Mouse (Mus musculus): ENCODE results near the gene Trim60. TPM values are rescaled to one million over a fixed set of nuclear protein-coding genes. Genes with fewer than 3 reads are reported as not detected.
"Not testable (repeated sequence)": the region's sequence is repeated elsewhere in the genome, so short reads cannot be mapped to it uniquely, and the experiment has no call there.

Gene Trim60
- polyA plus RNA-seq, 1 experiment from 2014 or later: not detected

DNA sequence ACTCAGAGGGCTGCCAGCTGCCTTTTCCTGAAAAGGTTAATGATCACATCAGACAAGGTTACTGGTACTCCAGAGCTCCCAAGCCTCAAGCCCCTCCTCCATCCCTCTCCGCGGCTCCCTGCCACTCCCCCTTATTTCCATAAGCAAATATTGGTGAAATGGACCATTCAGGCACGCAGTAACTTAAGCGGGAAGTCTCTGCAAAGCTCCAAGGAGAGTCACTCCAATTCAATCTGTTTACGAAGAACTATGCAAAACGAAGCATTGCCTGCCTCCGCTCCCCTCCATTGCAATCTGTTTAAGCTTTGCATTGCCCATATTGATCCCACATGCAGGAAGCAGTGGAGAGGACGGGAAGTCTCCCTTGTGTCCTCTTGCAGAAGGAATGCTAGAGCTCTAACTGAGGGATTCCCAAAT lies 18.7 kb upstream of the Trim60 start, which contains the start of gene Apela:
Apela (minus strand) TSS at position 220 of the 417 bp plus-strand sequence.
- Histone ChIP-seq H3K27ac (replicated peaks) (no peak within 1 kb of the TSS), H3K4me2 (peak within 1 kb of the TSS; percentile 59), H3K9ac (peak within 1 kb of the TSS; percentile 49; the same call in 1 of the 2 replicates), H3K4me3 (peak within 1 kb of the TSS; percentile 34), H3K4me1 (replicated peaks) (peaks cover 37% of the 10 kb centered on the region), H3K9me3 (no peaks in the 10 kb centered on the region), H3K27me3 (no peaks in the 10 kb centered on the region), H3K36me3 (no peaks in the 10 kb centered on the region)
- WGBS: under 1% methylated on average over 8 of the region's 8 CpGs
- peak; percentile 70 for ATAC-seq (ENCODE audit: low read depth)

DNA sequence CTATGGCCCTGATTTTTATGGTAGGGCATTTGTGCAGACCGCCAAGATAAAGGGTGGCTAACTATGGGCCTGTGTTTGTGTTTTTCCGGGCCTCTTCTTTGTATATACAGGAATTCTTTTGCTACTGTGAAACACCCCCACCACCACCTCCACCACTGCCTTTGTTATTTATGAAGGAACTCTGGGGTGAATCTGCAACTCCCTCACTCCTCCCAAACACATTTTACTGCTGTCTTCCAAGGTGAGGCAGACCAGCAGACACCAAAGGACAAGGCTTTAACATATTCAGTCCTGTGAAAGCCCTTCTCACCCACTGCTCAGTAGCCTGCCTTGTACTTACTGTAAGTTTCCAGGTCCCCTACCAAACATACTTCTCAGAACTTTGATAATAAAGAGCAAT lies 15.8 kb upstream of the Trim60 start:
- Histone ChIP-seq H3K4me1 (replicated peaks) (peaks cover 37% of the 10 kb centered on the region), H3K4me2 (no peak overlapping the region), H3K4me3 (no peak overlapping the region), H3K36me3 (no peaks in the 10 kb centered on the region), H3K27me3 (no peaks in the 10 kb centered on the region), H3K9me3 (no peaks in the 10 kb centered on the region), H3K9ac (no peak overlapping the region), H3K27ac (replicated peaks) (no peak overlapping the region)
- 9% methylated on average over 2 of the region's 2 CpGs for WGBS
- ATAC-seq (ENCODE audit: low read depth): no peak

DNA sequence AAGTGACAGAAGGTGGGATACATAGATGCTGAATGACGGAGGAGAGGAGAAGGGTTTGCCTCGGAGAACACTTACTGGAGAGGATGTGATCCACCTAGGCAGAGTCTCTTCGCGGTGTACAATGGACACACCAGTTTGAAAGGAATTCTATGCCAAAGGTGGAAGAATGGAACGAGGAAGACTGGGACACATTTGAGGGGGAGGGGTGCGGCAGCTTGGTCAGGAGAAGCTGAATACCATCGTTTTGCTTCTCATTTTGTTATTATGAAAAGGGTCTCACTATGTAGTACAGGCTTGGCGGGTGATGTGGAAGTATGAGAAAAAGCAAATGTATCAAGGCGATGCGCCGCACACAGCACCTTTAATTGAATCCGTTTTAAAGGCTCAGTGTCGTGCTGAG lies 14.7 kb upstream of the Trim60 start:
- Histone ChIP-seq H3K27ac (replicated peaks) (no peak overlapping the region), H3K4me3 (no peak overlapping the region), H3K36me3 (no peaks in the 10 kb centered on the region), H3K4me1 (replicated peaks) (peaks cover 37% of the 10 kb centered on the region), H3K4me2 (no peak overlapping the region), H3K27me3 (no peaks in the 10 kb centered on the region), H3K9me3 (no peaks in the 10 kb centered on the region), H3K9ac (no peak overlapping the region)
- 82% methylated on average over 13 of the region's 13 CpGs for whole genome bisulfite sequencing
- ATAC-seq (ENCODE audit: low read depth): no peak

DNA sequence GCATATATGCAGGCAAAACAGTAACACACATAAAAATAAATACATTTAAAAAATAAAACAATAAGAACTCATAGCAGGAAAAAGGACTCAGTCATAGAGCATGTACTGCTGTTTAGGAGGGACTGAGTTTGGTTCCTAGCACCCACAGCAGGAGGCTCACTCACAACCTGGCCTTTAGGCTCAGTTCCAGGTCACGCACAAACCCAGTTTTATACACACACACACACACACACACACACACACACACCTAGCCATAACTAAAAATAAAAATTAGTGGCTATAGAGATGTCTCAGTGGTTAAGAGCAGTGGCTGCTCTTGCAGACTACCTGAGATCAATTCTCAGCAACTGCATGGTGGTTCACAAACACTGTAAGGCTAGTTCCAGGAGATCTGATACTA lies 13.7 kb upstream of the Trim60 start:
- Histone ChIP-seq H3K9me3 (no peaks in the 10 kb centered on the region), H3K4me1 (replicated peaks) (peaks cover 32% of the 10 kb centered on the region), H3K27me3 (no peaks in the 10 kb centered on the region), H3K4me3 (no peak overlapping the region), H3K27ac (replicated peaks) (no peak overlapping the region), H3K36me3 (no peaks in the 10 kb centered on the region), H3K9ac (no peak overlapping the region), H3K4me2 (no peak overlapping the region)
- WGBS: 87% methylated on average over 1 of the region's 1 CpGs
- ATAC-seq (ENCODE audit: low read depth): no peak

DNA sequence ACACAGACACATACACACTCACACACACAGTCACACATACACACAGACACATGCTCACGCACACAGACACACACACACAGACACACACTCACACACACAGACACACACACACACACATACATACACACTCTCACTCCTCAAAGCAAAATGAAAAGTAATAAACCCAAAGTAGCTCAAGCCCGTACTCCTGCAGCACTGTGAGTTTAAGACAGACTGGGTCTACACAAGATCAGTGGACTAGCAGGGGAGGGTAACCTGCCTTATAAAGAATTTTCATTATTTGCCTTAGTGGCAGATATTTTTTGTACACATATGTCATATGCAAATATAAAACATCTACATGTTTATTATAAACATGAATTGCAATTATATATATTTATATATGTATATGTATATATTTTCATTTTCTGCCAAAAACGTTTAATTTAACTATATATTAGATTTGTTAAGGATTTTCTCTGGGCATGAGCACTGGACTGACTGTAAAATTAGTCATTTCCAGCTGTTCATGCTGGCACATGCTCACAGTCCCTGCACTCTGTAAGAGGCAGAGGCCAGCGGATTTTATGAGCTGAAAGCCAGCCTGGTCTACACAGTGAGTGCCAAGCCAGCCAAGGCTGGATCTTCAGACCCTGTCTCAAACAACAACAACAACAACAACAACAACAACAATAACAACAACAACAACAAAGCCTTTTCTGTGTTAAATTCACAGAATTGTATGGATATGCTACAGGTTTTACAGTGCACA lies 12.5 kb upstream of the Trim60 start:
- Histone ChIP-seq H3K27me3 (no peaks in the 10 kb centered on the region), H3K27ac (replicated peaks) (no peak overlapping the region), H3K4me3 (no peak overlapping the region), H3K9me3 (no peaks in the 10 kb centered on the region), H3K9ac (no peak overlapping the region), H3K4me1 (replicated peaks) (peaks cover 22% of the 10 kb centered on the region), H3K4me2 (no peak overlapping the region), H3K36me3 (no peaks in the 10 kb centered on the region)
- WGBS: 79% methylated on average over 4 of the region's 4 CpGs
- ATAC-seq (ENCODE audit: low read depth): no peak

DNA sequence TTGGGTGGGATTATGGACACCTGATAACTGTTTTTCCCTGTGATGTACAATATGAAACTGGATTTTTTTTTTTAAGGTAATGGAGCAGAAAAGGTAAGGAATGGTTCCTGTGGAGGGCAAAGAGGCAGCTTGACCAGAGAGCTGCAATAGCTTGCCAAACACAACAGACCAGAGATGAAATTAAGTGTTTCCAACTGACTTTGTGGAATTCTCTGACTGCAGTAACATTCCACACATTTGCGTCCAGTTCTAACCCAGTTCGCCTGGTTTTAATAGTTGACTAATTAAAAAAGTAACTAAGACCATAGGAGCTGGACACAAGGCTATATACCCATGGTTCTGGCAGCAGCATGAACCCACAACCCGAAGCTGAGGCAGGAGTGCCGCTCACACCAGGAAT lies 11.4 kb upstream of the Trim60 start:
- 87% methylated on average over 4 of the region's 4 CpGs for WGBS
- Histone ChIP-seq H3K36me3 (no peaks in the 10 kb centered on the region), H3K4me2 (no peak overlapping the region), H3K27ac (replicated peaks) (no peak overlapping the region), H3K9me3 (no peaks in the 10 kb centered on the region), H3K9ac (no peak overlapping the region), H3K4me1 (replicated peaks) (peaks cover 13% of the 10 kb centered on the region; the same call in 1 of the 2 replicates), H3K27me3 (no peaks in the 10 kb centered on the region), H3K4me3 (no peak overlapping the region)
- no peak for ATAC-seq (ENCODE audit: low read depth)

DNA sequence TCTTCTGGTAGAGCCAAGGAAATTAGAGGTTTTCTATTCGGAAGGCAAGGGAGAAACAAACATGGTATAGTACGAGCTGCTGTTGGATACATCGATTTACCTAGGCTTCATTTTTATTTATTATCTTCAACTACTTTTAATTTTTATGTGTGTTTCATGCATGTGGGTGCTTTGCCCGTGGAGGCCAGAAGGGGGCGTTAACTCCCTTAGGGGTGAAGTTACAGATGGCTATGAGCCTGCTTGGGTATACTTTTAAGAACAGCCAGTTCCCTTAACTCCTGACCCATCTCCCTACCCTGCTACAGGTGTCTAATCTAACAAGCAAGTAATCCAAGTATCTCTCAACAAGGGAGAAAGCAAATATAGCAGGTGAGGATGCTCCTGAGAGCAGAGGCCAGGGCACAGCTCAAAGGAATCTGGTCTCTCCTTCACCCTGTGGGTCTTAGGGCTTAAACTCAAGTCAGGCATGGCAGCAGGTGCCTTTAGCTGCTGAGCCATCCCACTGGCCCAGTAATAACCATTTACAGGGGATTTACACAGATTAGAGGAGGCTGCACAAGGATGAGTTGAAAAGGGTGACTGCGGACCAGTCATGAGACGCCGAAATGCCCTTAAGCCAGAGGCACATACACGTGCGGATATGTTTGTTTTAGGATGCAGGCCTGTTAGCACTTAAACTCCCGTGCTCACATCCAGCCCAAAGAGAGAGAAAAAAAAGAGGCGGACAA lies 10.7 kb upstream of the Trim60 start:
- H3K36me3 ChIP-seq: no peaks in the 10 kb centered on the region
- H3K27ac ChIP-seq (replicated peaks): no peak overlapping the region
- no peak overlapping the region for H3K9ac ChIP-seq
- H3K4me2 ChIP-seq: no peak overlapping the region
- H3K4me3 ChIP-seq: no peak overlapping the region
- ATAC-seq (ENCODE audit: low read depth): no peak
- H3K9me3 ChIP-seq: no peaks in the 10 kb centered on the region
- H3K27me3 ChIP-seq: no peaks in the 10 kb centered on the region
- WGBS: 90% methylated on average over 12 of the region's 12 CpGs
- H3K4me1 ChIP-seq (replicated peaks): 0 out of 2 replicates have a peak, but pooled peaks cover 7% of the 10 kb centered on the region

DNA sequence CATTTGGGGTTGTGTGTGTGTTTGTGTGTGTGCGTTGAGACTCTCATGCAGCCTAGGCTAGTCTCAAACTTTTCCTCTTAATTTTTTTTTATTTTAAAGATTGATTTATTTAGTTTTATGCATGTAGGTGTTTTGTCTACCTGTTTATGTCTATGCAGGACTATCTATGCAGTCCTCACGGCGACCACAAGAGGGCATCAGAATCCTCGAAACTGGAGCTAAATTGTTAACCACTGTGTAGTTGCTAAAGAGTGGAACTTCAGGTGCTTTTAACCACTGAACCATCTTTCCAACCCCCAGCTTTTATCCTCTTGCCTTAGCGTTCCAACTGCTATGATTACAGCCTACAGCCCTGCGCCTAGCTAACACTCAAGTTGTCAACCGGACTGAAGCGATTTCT lies 4.1 kb upstream of the Trim60 start:
- no peaks in the 10 kb centered on the region for H3K4me1 ChIP-seq (replicated peaks)
- no peaks in the 10 kb centered on the region for H3K9me3 ChIP-seq
- 47% methylated on average over 8 of the region's 8 CpGs for WGBS
- no peak overlapping the region for H3K27ac ChIP-seq (replicated peaks)
- H3K36me3 ChIP-seq: no peaks in the 10 kb centered on the region
- H3K9ac ChIP-seq: no peak overlapping the region
- no peak for ATAC-seq (ENCODE audit: low read depth)
- no peak overlapping the region for H3K4me2 ChIP-seq
- H3K4me3 ChIP-seq: no peak overlapping the region
- no peaks in the 10 kb centered on the region for H3K27me3 ChIP-seq

DNA sequence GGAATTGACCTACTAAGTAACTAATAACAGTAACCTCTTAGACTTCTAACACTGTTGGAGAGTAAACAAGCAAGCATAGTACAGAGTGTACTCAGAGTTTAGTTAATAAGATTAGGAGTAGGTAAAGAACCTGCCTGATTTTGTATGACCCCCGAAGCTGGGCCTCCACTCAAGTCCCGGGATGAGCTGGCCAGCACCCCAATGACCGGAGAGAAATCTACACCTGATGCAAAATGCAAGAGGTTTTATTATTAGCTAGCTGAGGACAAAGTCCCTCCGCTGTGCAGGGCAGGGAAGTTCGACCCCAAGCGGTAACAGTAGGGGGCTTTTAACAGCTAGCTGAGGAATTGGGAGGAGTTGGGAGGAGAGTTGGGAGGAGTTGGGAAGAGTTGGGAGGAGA lies 10.8 kb downstream of the Trim60 start:
- WGBS: 75% methylated on average over 6 of the region's 6 CpGs
- not testable (repeated sequence) for H3K9ac ChIP-seq

DNA sequence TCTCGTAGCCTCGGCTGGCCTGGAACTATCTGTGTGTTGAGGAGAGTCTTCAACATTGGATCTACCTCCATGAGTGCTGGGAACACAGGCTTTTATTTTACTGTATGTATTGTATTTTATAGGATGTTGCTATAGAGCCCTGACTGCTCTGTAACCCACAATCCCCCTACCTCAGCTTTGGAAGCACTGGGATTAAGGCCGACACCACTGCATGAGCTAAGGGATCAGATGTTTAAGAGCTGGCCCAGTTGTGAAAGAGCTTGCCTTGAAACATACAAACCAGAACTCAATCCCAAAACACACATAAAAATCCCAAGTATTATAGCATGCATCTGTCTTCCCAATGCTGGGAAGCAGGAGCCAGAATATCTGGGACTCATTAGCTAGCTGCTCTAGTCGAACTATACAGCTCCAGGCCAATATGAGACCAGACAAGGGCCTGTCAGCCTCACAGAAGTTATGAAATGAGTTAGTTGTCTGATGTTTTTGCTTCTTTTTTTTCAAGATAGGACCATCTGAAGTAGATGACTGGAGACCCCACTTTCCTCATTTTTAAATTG lies 19.5 kb downstream of the Trim60 start:
- Histone ChIP-seq H3K9me3 (no peaks in the 10 kb centered on the region), H3K36me3 (no peaks in the 10 kb centered on the region), H3K27ac (replicated peaks) (no peak overlapping the region), H3K9ac (no peak overlapping the region), H3K4me1 (replicated peaks) (no peaks in the 10 kb centered on the region), H3K4me2 (no peak overlapping the region), H3K4me3 (no peak overlapping the region), H3K27me3 (no peaks in the 10 kb centered on the region)
- no peak for ATAC-seq (ENCODE audit: low read depth)
- 85% methylated on average over 4 of the region's 4 CpGs for WGBS

More for the DNA sequence above, 10.8 kb downstream of the Trim60 start:
- H3K4me1 ChIP-seq (replicated peaks); H3K4me3 ChIP-seq; H3K9me3 ChIP-seq; H3K36me3 ChIP-seq; H3K27me3 ChIP-seq; H3K27ac ChIP-seq (replicated peaks); H3K4me2 ChIP-seq; ATAC-seq (ENCODE audit: low read depth): not testable (repeated sequence)

DNA sequence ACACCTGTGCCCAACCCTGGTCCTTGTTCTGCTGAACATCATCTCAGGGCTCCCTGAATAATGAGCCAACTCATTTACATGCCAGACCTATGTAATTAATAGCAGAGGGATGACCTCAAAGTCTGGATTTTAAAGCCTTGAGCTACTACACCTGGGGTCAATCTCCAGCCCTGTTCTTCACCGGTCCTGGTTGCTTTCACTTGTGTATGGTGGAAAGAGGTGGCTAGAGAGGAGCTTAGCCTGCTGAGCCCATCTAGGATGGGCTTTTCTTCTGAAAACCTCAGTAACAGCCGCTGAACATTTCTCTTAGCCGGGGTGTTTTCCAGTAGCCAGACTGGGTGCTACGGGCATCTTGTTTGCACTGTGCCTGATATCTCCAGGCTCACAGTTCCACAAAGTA lies 30.7 kb downstream of the Trim60 start, which contains the start of gene Trim75:
Trim75 (minus strand) TSS at position 101 of the 400 bp plus-strand sequence.
- Histone ChIP-seq H3K9ac (no peak within 1 kb of the TSS), H3K4me1 (replicated peaks) (no peaks in the 10 kb centered on the region), H3K4me3 (no peak within 1 kb of the TSS), H3K36me3 (no peaks in the 10 kb centered on the region), H3K27ac (replicated peaks) (no peak within 1 kb of the TSS), H3K4me2 (no peak within 1 kb of the TSS), H3K27me3 (no peaks in the 10 kb centered on the region), H3K9me3 (no peaks in the 10 kb centered on the region)
- no peak for ATAC-seq (ENCODE audit: low read depth)
- WGBS: 94% methylated on average over 4 of the region's 4 CpGs

DNA sequence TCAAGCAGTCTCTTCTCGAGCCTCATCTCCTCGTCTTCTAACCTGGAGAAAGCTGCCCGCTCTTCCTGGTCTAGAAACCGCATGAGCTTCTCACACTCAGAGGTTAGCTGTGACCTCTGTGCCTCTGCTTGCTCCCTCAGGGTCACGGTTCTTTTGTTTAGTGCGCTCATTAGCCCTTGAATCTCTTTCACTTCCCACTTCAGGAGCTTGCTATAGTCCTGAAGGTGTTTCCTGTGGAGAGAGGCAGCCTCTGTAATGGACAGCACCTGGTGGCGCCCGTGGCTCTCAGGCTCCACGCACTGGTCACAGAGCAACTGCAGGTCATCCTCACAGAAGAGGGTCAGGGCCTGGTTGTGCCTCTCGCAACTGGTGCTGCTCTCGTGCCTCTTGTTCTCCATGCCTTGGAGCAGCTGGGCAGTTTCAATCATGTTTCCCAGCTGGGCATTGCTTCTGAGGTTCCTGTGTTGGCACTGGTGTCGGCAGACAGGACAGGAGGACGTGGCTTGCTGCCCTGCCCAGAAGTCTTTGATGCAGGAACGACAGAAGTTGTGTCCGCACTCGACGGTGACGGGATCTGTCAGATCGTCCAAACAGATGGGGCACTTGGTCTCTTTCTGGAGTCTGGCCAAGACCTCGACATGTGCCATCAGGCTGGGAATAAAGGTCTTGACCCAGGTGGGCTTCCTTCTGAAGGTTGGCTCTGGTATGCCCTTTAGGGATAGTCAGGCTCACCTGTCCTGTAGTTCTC lies 35.1 kb downstream of the Trim60 start:
- H3K4me2 ChIP-seq: no peak overlapping the region
- no peak for ATAC-seq (ENCODE audit: low read depth)
- 80% methylated on average over 20 of the region's 20 CpGs for WGBS

More for the DNA sequence above, 35.1 kb downstream of the Trim60 start:
- Histone ChIP-seq H3K4me3 (no peak overlapping the region), H3K36me3 (no peaks in the 10 kb centered on the region), H3K9me3 (no peaks in the 10 kb centered on the region), H3K27me3 (no peaks in the 10 kb centered on the region), H3K9ac (no peak overlapping the region), H3K27ac (replicated peaks) (no peak overlapping the region), H3K4me1 (replicated peaks) (no peaks in the 10 kb centered on the region)
